Mouse (Mus musculus): ENCODE data around the gene Csnk1g1.

GRCm38 (mm10) chr9:66064316-66064715 lies 155.6 kb downstream of the Csnk1g1 start:
- TF ChIP-seq HCFC1 (IDR thresholded peaks at IDR 0.05; ENCODE audit: borderline replicate concordance, insufficient read depth, low read length) (no peak), MAFK (IDR thresholded peaks at IDR 0.05; ENCODE audit: insufficient read depth, low read depth, low read length) (no peak), ZNF384 (IDR thresholded peaks at IDR 0.05; ENCODE audit: low read depth, low read length) (no peak)
